ENCODE assay signal across 7 mouse cellular contexts in the genomic region with DNA sequence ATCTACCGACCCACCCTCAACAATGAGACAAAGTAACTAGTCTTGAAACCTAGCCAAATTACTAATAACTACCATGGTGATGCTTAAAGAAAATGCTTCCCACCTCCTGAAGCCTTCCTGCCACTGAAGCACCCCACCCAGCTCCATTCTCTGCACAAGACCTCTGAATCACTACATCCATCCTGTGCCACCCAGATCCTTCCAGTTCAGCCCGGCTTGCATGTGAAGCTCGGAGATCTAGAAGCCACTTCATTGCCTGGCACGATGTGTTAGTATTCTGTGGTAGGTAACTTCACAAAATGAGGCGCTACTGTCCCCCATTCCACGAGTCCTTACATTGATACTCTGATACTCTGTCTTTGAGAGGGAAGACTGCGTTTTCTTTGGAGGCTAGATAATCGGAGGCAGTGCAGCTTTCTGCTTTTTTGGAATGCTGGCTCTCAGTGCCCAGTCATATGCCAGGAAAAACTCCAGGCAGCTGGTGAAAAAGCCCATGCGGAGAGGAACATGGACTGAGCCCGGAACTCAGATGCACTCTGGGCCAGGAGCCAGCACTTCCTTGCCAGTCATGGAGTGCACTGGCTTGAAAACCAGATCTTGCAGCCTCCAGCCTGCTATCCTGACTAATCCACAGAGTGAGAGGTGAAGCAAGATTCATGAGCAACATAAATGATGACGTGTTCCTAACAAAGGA. TPM values are rescaled to one million over a fixed set of nuclear protein-coding genes. Genes with fewer than 3 reads are reported as not detected.
DNase-seq lines count a peak whose midpoint lies in the region.

No protein-coding gene starts in this region.

- peak; percentile 26 for DNase-seq in urinary bladder, adult 2 months (ENCODE audit: low spot score)
- no peak for DNase-seq in urinary bladder, adult 18-20 months (ENCODE audit: low spot score in 2 of 2)
- DNase-seq in cerebellum, adult 9-11 months = peak; percentile 99
- peak; percentile 42 for DNase-seq in gonadal fat pad, adult 2 months (ENCODE audit: low read depth)
- DNase-seq in layer of hippocampus, postnatal 14 days (ENCODE audit: low spot score in 2 of 2) = peak; percentile 86 to 95
- DNase-seq in right cerebral cortex, postnatal 4 days = peak; percentile 86
- no peak for DNase-seq in retina, postnatal 1 day

RNA-seq across cellular contexts. Expression of gene Erc1, which starts 16.5 kb away (rescaled TPM):
- 10.6 and 13.7 TPM in 2 replicates for polyA plus RNA-seq in urinary bladder, adult 2 months (2012; rRNA removed)
- 9.5 and 13.7 TPM in 2 replicates for polyA plus RNA-seq in gonadal fat pad, adult 2 months (2012; rRNA removed)
- total RNA-seq in layer of hippocampus, postnatal 14 days (2021) = 10 to 100 TPM; 95.1 to 97.3 TPM

RNA-seq across cellular contexts. Expression of gene Rad52, which starts 38.0 kb away (rescaled TPM):
- 28.8 and 39.4 TPM in 2 replicates for polyA plus RNA-seq in urinary bladder, adult 2 months (2012; rRNA removed)
- polyA plus RNA-seq in gonadal fat pad, adult 2 months (2012; rRNA removed) = 25.3 and 29.7 TPM in 2 replicates
- 10 to 100 TPM; 31.6 TPM for total RNA-seq in layer of hippocampus, postnatal 14 days (2021)

Comparison
In these comparisons a context has a peak if more than half of its experiments do, and no peak if none do; other contexts are left out.
1. DNase-seq: peak in urinary bladder, adult 2 months (single experiment), cerebellum, adult 9-11 months (single experiment), gonadal fat pad, adult 2 months (single experiment), layer of hippocampus, postnatal 14 days (2 of 2) and right cerebral cortex, postnatal 4 days (single experiment); none in urinary bladder, adult 18-20 months (0 of 2) and retina, postnatal 1 day (single experiment).